Mouse (Mus musculus) right cerebral cortex, postnatal 14 days (tissue): Measurements from ENCODE around the gene Rasgrp1.

Source experiments
- DNase-seq: peaks from one replicate; pipeline ENCODE4 v3.0.0; 2022

Gene Rasgrp1

GRCm38 (mm10) chr2:117231257-117231656 lies 111.5 kb downstream of the Rasgrp1 start:
- DNase-seq, result peak; percentile 94

DNA sequence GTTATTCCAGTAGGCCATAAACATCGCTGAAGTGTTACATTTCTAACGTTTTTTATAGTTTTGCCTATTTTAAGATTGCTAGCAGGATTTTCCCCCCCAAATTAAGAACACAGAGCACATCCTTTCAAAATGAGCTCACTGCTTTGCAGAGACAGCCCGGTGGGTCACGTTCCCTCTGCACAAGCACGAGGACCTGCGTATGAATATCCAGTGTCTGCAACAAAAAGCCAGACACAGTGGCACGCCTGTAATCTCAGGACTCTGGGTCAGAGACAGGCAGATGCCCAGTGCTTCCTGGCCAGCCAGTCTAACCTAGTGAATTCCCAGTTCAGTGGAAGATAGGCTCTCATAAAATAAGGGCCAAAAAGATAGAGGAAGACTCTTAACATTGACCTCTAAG lies 112.5 kb downstream of the Rasgrp1 start:
- peak; percentile 19 for DNase-seq
